In genomic region chr4:91371819-91372215, GRCm38 (mm10) we compare ENCODE assay signal across 9 mouse cellular contexts. TPM values are rescaled to one million over a fixed set of nuclear protein-coding genes. Genes with fewer than 3 reads are reported as not detected.
DNase-seq lines count a peak whose midpoint lies in the region; ATAC-seq lines count a peak whose summit lies in the region.
"Had no signal": no experiment of that assay in that cellular context is flagged by ENCODE, and none has a peak within 500 bp of the region (broad histone marks: within the 10 kb centered on the region; RNA-seq: fewer than 3 reads in every experiment).

No protein-coding gene starts in this region.

- WGBS in embryonic facial prominence, embryonic 14.5 days: 2% methylated on average over 8 of the region's 44 CpGs
- under 1% methylated on average over 42 of the region's 44 CpGs for WGBS in hindbrain, embryonic 10.5 days
- WGBS in lung, embryonic 15.5 days: 2% methylated on average over 25 of the region's 44 CpGs

- H3K9me3 ChIP-seq in megakaryocyte, embryonic 14.5 days: peaks cover 24% of the 10 kb centered on the region
- H3K9me3 ChIP-seq in embryonic facial prominence, embryonic 14.5 days (ENCODE audit: control insufficient read depth, low read length): no peaks in the 10 kb centered on the region
- H3K9me3 ChIP-seq in hindbrain, embryonic 10.5 days: no peaks in the 10 kb centered on the region
- H3K9me3 ChIP-seq in lung, embryonic 15.5 days: no peaks in the 10 kb centered on the region

- no peak overlapping the region for H3K27ac ChIP-seq in embryonic facial prominence, embryonic 14.5 days (replicated peaks; ENCODE audit: low read depth, low read length)
- peak overlapping the region; percentile 89 for H3K27ac ChIP-seq in hindbrain, embryonic 10.5 days
- H3K27ac ChIP-seq in lung, embryonic 15.5 days: no peak overlapping the region

- DNase-seq in embryonic facial prominence, embryonic 14.5 days (ENCODE audit: low spot score): peak; percentile 83
- DNase-seq in hindbrain, embryonic 10.5 days (ENCODE audit: low spot score): peak; percentile 79
- peak; percentile 68 to 75 for DNase-seq in layer of hippocampus, postnatal 25 days (ENCODE audit: extremely low spot score in 1 of 2, low spot score in 1 of 2)
- DNase-seq in ovary, postnatal 14 days (ENCODE audit: low spot score): peak; percentile 25
- DNase-seq in spleen, postnatal 14 days (ENCODE audit: low spot score in 2 of 2): no peak

- H3K4me3 ChIP-seq in megakaryocyte, embryonic 14.5 days (replicated peaks): peak overlapping the region; percentile 87
- peak overlapping the region; percentile 60 for H3K4me3 ChIP-seq in embryonic facial prominence, embryonic 14.5 days (ENCODE audit: low read depth, low read length)
- peak overlapping the region; percentile 82 for H3K4me3 ChIP-seq in hindbrain, embryonic 10.5 days
- H3K4me3 ChIP-seq in lung, embryonic 15.5 days: peak overlapping the region; percentile 54

- peaks cover 66% of the 10 kb centered on the region for H3K27me3 ChIP-seq in megakaryocyte, embryonic 14.5 days (replicated peaks)
- H3K27me3 ChIP-seq in embryonic facial prominence, embryonic 14.5 days (replicated peaks; ENCODE audit: control insufficient read depth, insufficient read depth, low read length): peaks cover 70% of the 10 kb centered on the region
- peaks cover 51% of the 10 kb centered on the region for H3K27me3 ChIP-seq in hindbrain, embryonic 10.5 days (ENCODE audit: insufficient read depth, poor library complexity, severe bottlenecking)
- peaks cover 62% of the 10 kb centered on the region for H3K27me3 ChIP-seq in lung, embryonic 15.5 days
- H3K27me3 ChIP-seq: CH12.LX had no signal

- peak overlapping the region; percentile 58 for H3K9ac ChIP-seq in embryonic facial prominence, embryonic 14.5 days (ENCODE audit: low read depth, low read length)
- peak overlapping the region; percentile 36 for H3K9ac ChIP-seq in lung, embryonic 15.5 days

- no peak for ATAC-seq in megakaryocyte, adult 5-6 weeks (ENCODE audit: poor library complexity, severe bottlenecking)
- peak; percentile 56 for ATAC-seq in embryonic facial prominence, embryonic 14.5 days (ENCODE audit: low read depth)
- peak; percentile 65 for ATAC-seq in lung, embryonic 15.5 days (ENCODE audit: borderline replicate concordance, extremely low read depth, low FRiP score, low TSS enrichment)

- H3K36me3 ChIP-seq in megakaryocyte, embryonic 14.5 days (replicated peaks; ENCODE audit: low read length): no peaks in the 10 kb centered on the region
- no peaks in the 10 kb centered on the region for H3K36me3 ChIP-seq in embryonic facial prominence, embryonic 14.5 days (ENCODE audit: control insufficient read depth, insufficient read depth, low read length)
- no peaks in the 10 kb centered on the region for H3K36me3 ChIP-seq in hindbrain, embryonic 10.5 days
- no peaks in the 10 kb centered on the region for H3K36me3 ChIP-seq in lung, embryonic 15.5 days

- H3K4me1 ChIP-seq in megakaryocyte, embryonic 14.5 days: peaks cover 36% of the 10 kb centered on the region
- H3K4me1 ChIP-seq in embryonic facial prominence, embryonic 14.5 days (ENCODE audit: control insufficient read depth, insufficient read depth, low read length): peaks cover 13% of the 10 kb centered on the region
- H3K4me1 ChIP-seq in hindbrain, embryonic 10.5 days (replicated peaks): peaks cover 51% of the 10 kb centered on the region
- H3K4me1 ChIP-seq in lung, embryonic 15.5 days: peaks cover 30% of the 10 kb centered on the region

- H3K4me2 ChIP-seq in embryonic facial prominence, embryonic 14.5 days (ENCODE audit: low read depth, low read length): peak overlapping the region; percentile 100
- H3K4me2 ChIP-seq in lung, embryonic 15.5 days: peak overlapping the region; percentile 98

RNA-seq across cellular contexts. Expression of gene Elavl2, which starts 28.8 kb away (rescaled TPM):
- polyA plus RNA-seq in megakaryocyte, embryonic 14.5 days (2012; ENCODE audit: insufficient read depth, low replicate concordance): 0.10 TPM in 1 of 2 replicates, not detected in the other
- total RNA-seq in megakaryocyte, adult 5-6 weeks (2015): not detected in 2 replicates
- total RNA-seq in megakaryocyte, adult 5-6 weeks (2017): not detected in 2 replicates
- polyA plus RNA-seq in embryonic facial prominence, embryonic 14.5 days (2014; fragmentation: Nextera tagmentation; extraction: Ambion mirVana): 10.6 and 11.4 TPM in 2 replicates
- 45.8 and 57.4 TPM in 2 replicates for polyA plus RNA-seq in hindbrain, embryonic 10.5 days (2016; fragmentation: Nextera tagmentation; extraction: Ambion mirVana)
- total RNA-seq in layer of hippocampus, postnatal 25 days (2021): 10 to 100 TPM; 93.5 to 99.9 TPM
- polyA plus RNA-seq in lung, embryonic 15.5 days (2015; fragmentation: Nextera tagmentation; extraction: Ambion mirVana): 3.1 and 4.0 TPM in 2 replicates
- total RNA-seq: CH12.LX had no signal

Comparison
In these comparisons a context has a peak if more than half of its experiments do, and no peak if none do; other contexts are left out.
1. DNase-seq: peak in embryonic facial prominence, embryonic 14.5 days (single experiment), hindbrain, embryonic 10.5 days (single experiment), layer of hippocampus, postnatal 25 days (2 of 2) and ovary, postnatal 14 days (single experiment); none in spleen, postnatal 14 days (0 of 2).
2. Peak in every context shown above with its lines, with median percentiles within 50 percentile points of each other: H3K4me3 ChIP-seq.